In the genomic region with DNA sequence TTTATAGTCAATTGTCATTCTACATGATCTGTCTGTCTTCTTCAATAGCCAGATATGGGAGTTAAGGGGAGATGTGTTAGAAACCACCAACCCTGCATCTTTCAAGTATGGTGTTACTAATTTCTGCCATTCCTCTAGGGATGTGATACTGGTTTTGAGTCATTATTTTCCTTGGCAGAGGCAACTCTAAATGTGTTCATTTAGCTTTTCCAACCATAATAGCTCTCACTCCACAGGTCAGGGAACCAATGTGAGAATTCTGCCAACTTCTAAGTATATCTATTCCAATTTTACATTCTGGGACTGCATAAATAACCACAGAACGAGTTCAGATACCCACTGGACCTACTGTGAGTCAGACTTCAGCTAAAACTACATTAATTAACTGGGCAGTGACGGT, we compare ENCODE assay signal across 27 mouse cellular contexts.
"Had no signal": no experiment of that assay in that cellular context is flagged by ENCODE, and none has a peak within 500 bp of the region (broad histone marks: within the 10 kb centered on the region; RNA-seq: fewer than 3 reads in every experiment).

No protein-coding gene starts in this region.

- H3K36me3 ChIP-seq: heart, embryonic 10.5 days; heart, embryonic 12.5 days; hindbrain, embryonic 13.5 days; hindbrain, embryonic 15.5 days; kidney, embryonic 15.5 days; limb, embryonic 10.5 days; limb, embryonic 12.5 days; liver, embryonic 13.5 days; liver, embryonic 15.5 days had no signal

- H3K27ac ChIP-seq: heart, adult 2 months; heart, embryonic 10.5 days; hindbrain, embryonic 13.5 days; hindbrain, embryonic 15.5 days; hindbrain, postnatal 0 days; kidney, embryonic 15.5 days; kidney, postnatal 0 days; limb, embryonic 10.5 days; limb, embryonic 12.5 days; liver, embryonic 13.5 days; liver, embryonic 15.5 days had no signal

- H3K4me2 ChIP-seq: heart, embryonic 12.5 days; hindbrain, embryonic 13.5 days; hindbrain, embryonic 15.5 days; kidney, embryonic 15.5 days; limb, embryonic 12.5 days; liver, embryonic 11.5 days; liver, embryonic 13.5 days; liver, embryonic 15.5 days had no signal

- H3K27me3 ChIP-seq: heart, embryonic 12.5 days; hindbrain, embryonic 15.5 days; liver, embryonic 13.5 days; liver, embryonic 15.5 days had no signal

- ATAC-seq: hindbrain, postnatal 0 days; intestine, embryonic 16.5 days; liver, postnatal 0 days had no signal

- DNase-seq: gastrocnemius, postnatal 14 days; gastrocnemius, postnatal 36 days; heart, adult 11 months; heart, adult 2 months; heart, postnatal 10 days; kidney, adult 11 months; kidney, adult 2 months; kidney, adult 9 months; kidney, postnatal 14 days; kidney, postnatal 36 days; layer of hippocampus, adult 9-11 months; layer of hippocampus, postnatal 36 days; liver; liver, embryonic 13.5 days; liver, postnatal 0 days had no signal

- H3K4me3 ChIP-seq: heart, adult 2 months; heart, embryonic 10.5 days; heart, embryonic 12.5 days; hindbrain, embryonic 13.5 days; hindbrain, embryonic 15.5 days; kidney, embryonic 15.5 days; limb, embryonic 10.5 days; limb, embryonic 12.5 days; liver, embryonic 13.5 days; liver, embryonic 15.5 days had no signal

- H3K9ac ChIP-seq: heart, embryonic 12.5 days; hindbrain, embryonic 13.5 days; hindbrain, embryonic 15.5 days; kidney, embryonic 15.5 days; limb, embryonic 12.5 days; liver, embryonic 13.5 days; liver, embryonic 15.5 days; liver, postnatal 0 days had no signal

- H3K4me1 ChIP-seq: heart, embryonic 10.5 days; heart, embryonic 12.5 days; hindbrain, embryonic 13.5 days; hindbrain, embryonic 15.5 days; kidney, embryonic 15.5 days; limb, embryonic 10.5 days; limb, embryonic 12.5 days; liver, embryonic 13.5 days; liver, embryonic 15.5 days had no signal

- H3K9me3 ChIP-seq: heart, embryonic 10.5 days; heart, embryonic 12.5 days; hindbrain, embryonic 13.5 days; hindbrain, embryonic 15.5 days; kidney, embryonic 15.5 days; limb, embryonic 10.5 days; limb, embryonic 12.5 days; liver, embryonic 13.5 days; liver, embryonic 15.5 days had no signal
